Mouse (Mus musculus): ENCODE measurements around the gene Tcte1. TPM values are rescaled to one million over a fixed set of nuclear protein-coding genes. Genes with fewer than 3 reads are reported as not detected.

Gene Tcte1
- polyA plus RNA-seq, 1 experiment from 2014 or later, result 0.14 TPM

- ATAC-seq (replicated peaks; ENCODE audit: low FRiP score), result no peak
- no peaks in the 10 kb centered on the region for H3K36me3 ChIP-seq
- no peak overlapping the region for H3K4me3 ChIP-seq (replicated peaks)
- no peak overlapping the region for H3K9ac ChIP-seq
- no peak overlapping the region for H3K4me2 ChIP-seq
- 35% methylated on average over 6 of the region's 6 CpGs for WGBS
- H3K9me3 ChIP-seq (replicated peaks), result no peaks in the 10 kb centered on the region
- H3K4me1 ChIP-seq, result peaks cover 21% of the 10 kb centered on the region
- peaks cover 97% of the 10 kb centered on the region for H3K27me3 ChIP-seq
- H3K27ac ChIP-seq, result no peak overlapping the region
Observed at GRCm38 (mm10) chr17:45542129-45542528, 18.9 kb downstream of the Tcte1 start.

- Histone ChIP-seq H3K27me3 (peaks cover 99% of the 10 kb centered on the region), H3K4me2 (no peak overlapping the region), H3K4me1 (peaks cover 21% of the 10 kb centered on the region), H3K4me3 (replicated peaks) (no peak overlapping the region), H3K36me3 (no peaks in the 10 kb centered on the region), H3K27ac (no peak overlapping the region), H3K9ac (no peak overlapping the region), H3K9me3 (replicated peaks) (no peaks in the 10 kb centered on the region)
- 53% methylated on average over 2 of the region's 2 CpGs for WGBS
- ATAC-seq (replicated peaks; ENCODE audit: low FRiP score), result no peak
Observed at GRCm38 (mm10) chr17:45542705-45543104, 19.5 kb downstream of the Tcte1 start.

- peaks cover 21% of the 10 kb centered on the region for H3K4me1 ChIP-seq
- H3K4me2 ChIP-seq, result no peak overlapping the region
- no peaks in the 10 kb centered on the region for H3K36me3 ChIP-seq
- no peaks in the 10 kb centered on the region for H3K9me3 ChIP-seq (replicated peaks)
- ATAC-seq (replicated peaks; ENCODE audit: low FRiP score), result no peak
- WGBS, result 50% methylated on average over 1 of the region's 1 CpGs
- no peak overlapping the region for H3K9ac ChIP-seq
- no peak overlapping the region for H3K27ac ChIP-seq
- H3K4me3 ChIP-seq (replicated peaks), result no peak overlapping the region
- H3K27me3 ChIP-seq, result peaks cover 99% of the 10 kb centered on the region
Observed at GRCm38 (mm10) chr17:45543115-45543514, 19.9 kb downstream of the Tcte1 start.

- Histone ChIP-seq H3K27me3 (peaks cover 98% of the 10 kb centered on the region), H3K9me3 (replicated peaks) (no peaks in the 10 kb centered on the region), H3K4me3 (replicated peaks) (peak overlapping the region; percentile 37), H3K27ac (no peak overlapping the region), H3K4me1 (peaks cover 25% of the 10 kb centered on the region), H3K4me2 (peak overlapping the region; percentile 64), H3K36me3 (no peaks in the 10 kb centered on the region), H3K9ac (no peak overlapping the region)
- no peak for ATAC-seq (replicated peaks; ENCODE audit: low FRiP score)
- WGBS, result 10% methylated on average over 24 of the region's 24 CpGs
Observed at GRCm38 (mm10) chr17:45544001-45544872, 21.0 kb downstream of the Tcte1 start.

GRCm38 (mm10) chr17:45544873-45545277 is 21.6 kb downstream of the Tcte1 start:
- no peaks in the 10 kb centered on the region for H3K36me3 ChIP-seq
- H3K27ac ChIP-seq, result no peak overlapping the region
- no peak for ATAC-seq (replicated peaks; ENCODE audit: low FRiP score)
- H3K4me3 ChIP-seq (replicated peaks), result peak overlapping the region; percentile 37
- H3K4me2 ChIP-seq, result peak overlapping the region; percentile 64
- H3K9me3 ChIP-seq (replicated peaks), result no peaks in the 10 kb centered on the region
- 3% methylated on average over 46 of the region's 46 CpGs for WGBS
- peaks cover 28% of the 10 kb centered on the region for H3K4me1 ChIP-seq
- peaks cover 92% of the 10 kb centered on the region for H3K27me3 ChIP-seq
- 0 out of 2 replicates have a peak overlapping the region, but pooled peaks have one; percentile 5 for H3K9ac ChIP-seq

- H3K9ac ChIP-seq, result 0 out of 2 replicates have a peak overlapping the region, but pooled peaks have one; percentile 5
- WGBS, result 5% methylated on average over 74 of the region's 74 CpGs
Observed at GRCm38 (mm10) chr17:45545278-45545961, 22.2 kb downstream of the Tcte1 start.

GRCm38 (mm10) chr17:45546941-45547340 is 23.7 kb downstream of the Tcte1 start:
- no peak overlapping the region for H3K4me3 ChIP-seq (replicated peaks)
- no peak for ATAC-seq (replicated peaks; ENCODE audit: low FRiP score)
- no peaks in the 10 kb centered on the region for H3K36me3 ChIP-seq
- no peak overlapping the region for H3K4me2 ChIP-seq
- no peaks in the 10 kb centered on the region for H3K9me3 ChIP-seq (replicated peaks)
- no peak overlapping the region for H3K27ac ChIP-seq
- H3K4me1 ChIP-seq, result peaks cover 37% of the 10 kb centered on the region
- no peak overlapping the region for H3K9ac ChIP-seq
- H3K27me3 ChIP-seq, result peaks cover 85% of the 10 kb centered on the region
- 81% methylated on average over 16 of the region's 16 CpGs for WGBS

More at GRCm38 (mm10) chr17:45545278-45545961, 22.2 kb downstream of the Tcte1 start:
- peak overlapping the region; percentile 37 for H3K4me3 ChIP-seq (replicated peaks)
- ATAC-seq (replicated peaks; ENCODE audit: low FRiP score), result no peak
- no peaks in the 10 kb centered on the region for H3K36me3 ChIP-seq
- peak overlapping the region; percentile 64 for H3K4me2 ChIP-seq
- H3K4me1 ChIP-seq, result peaks cover 33% of the 10 kb centered on the region
- H3K27me3 ChIP-seq, result peaks cover 89% of the 10 kb centered on the region
- no peak overlapping the region for H3K27ac ChIP-seq
- no peaks in the 10 kb centered on the region for H3K9me3 ChIP-seq (replicated peaks)

GRCm38 (mm10) chr17:45547461-45548190 is 24.4 kb downstream of the Tcte1 start:
- no peak for ATAC-seq (replicated peaks; ENCODE audit: low FRiP score)
- WGBS, result 87% methylated on average over 5 of the region's 5 CpGs
- Histone ChIP-seq H3K36me3 (no peaks in the 10 kb centered on the region), H3K27ac (no peak overlapping the region), H3K9me3 (replicated peaks) (no peaks in the 10 kb centered on the region), H3K27me3 (peaks cover 79% of the 10 kb centered on the region), H3K4me1 (peaks cover 38% of the 10 kb centered on the region), H3K9ac (no peak overlapping the region), H3K4me2 (no peak overlapping the region), H3K4me3 (replicated peaks) (no peak overlapping the region)

- Histone ChIP-seq H3K9me3 (replicated peaks) (no peaks in the 10 kb centered on the region), H3K27me3 (peaks cover 71% of the 10 kb centered on the region), H3K4me3 (replicated peaks) (peak overlapping the region; percentile 57), H3K4me2 (peak overlapping the region; percentile 83), H3K4me1 (peaks cover 36% of the 10 kb centered on the region), H3K36me3 (no peaks in the 10 kb centered on the region), H3K27ac (no peak overlapping the region; the same call in 1 of the 2 replicates), H3K9ac (peak overlapping the region; percentile 61)
- 4% methylated on average over 45 of the region's 68 CpGs for WGBS
- ATAC-seq (replicated peaks; ENCODE audit: low FRiP score), result peak; percentile 34
Observed at GRCm38 (mm10) chr17:45548541-45549512, 25.6 kb downstream of the Tcte1 start.

- Histone ChIP-seq H3K36me3 (no peaks in the 10 kb centered on the region), H3K9me3 (replicated peaks) (no peaks in the 10 kb centered on the region), H3K4me1 (peaks cover 28% of the 10 kb centered on the region), H3K27ac (no peak within 1 kb of the TSS; the same call in 1 of the 2 replicates), H3K4me3 (replicated peaks) (peak within 1 kb of the TSS; percentile 57), H3K4me2 (peak within 1 kb of the TSS; percentile 83), H3K27me3 (peaks cover 70% of the 10 kb centered on the region), H3K9ac (peak within 1 kb of the TSS; percentile 61)
- 2% methylated on average over 19 of the region's 29 CpGs for whole genome bisulfite sequencing
- peak; percentile 27; the same call in 1 of the 2 replicates for ATAC-seq (replicated peaks; ENCODE audit: low FRiP score)
Observed at GRCm38 (mm10) chr17:45549617-45550181, 26.5 kb downstream of the Tcte1 start, which contains the start of gene Tmem151b. TSS of gene Tmem151b (minus strand) at chr17:45549677.
